Mouse (Mus musculus) cerebellum, postnatal 4 days (tissue): Measurements from ENCODE around the gene Zfp609.
"Not testable (repeated sequence)": the region's sequence is repeated elsewhere in the genome, so short reads cannot be mapped to it uniquely, and the experiment has no call there.

Experiments used
- DNase-seq, 2 experiments: peaks; one replicate each; pipeline ENCODE4 v3.0.0; 2022; ENCODE audit warnings: low spot score in 2 of 2, mixed read lengths in 1 of 2

Zfp609 gene

GRCm38 (mm10) chr9:65818402-65818801 lies 9.0 kb downstream of the Zfp609 start:
- DNase-seq = no peak

- no peak for DNase-seq
Observed at GRCm38 (mm10) chr9:65812841-65813240, 14.5 kb downstream of the Zfp609 start.

GRCm38 (mm10) chr9:65811784-65812183 lies 15.6 kb downstream of the Zfp609 start:
- DNase-seq = no peak

- no peak for DNase-seq
Observed at GRCm38 (mm10) chr9:65807818-65808217, 19.5 kb downstream of the Zfp609 start.

GRCm38 (mm10) chr9:65807251-65807650 lies 20.1 kb downstream of the Zfp609 start:
- DNase-seq = no peak

- DNase-seq = no peak
Observed at GRCm38 (mm10) chr9:65799770-65800169, 27.6 kb downstream of the Zfp609 start.

GRCm38 (mm10) chr9:65795651-65796050 lies 31.7 kb downstream of the Zfp609 start:
- no peak for DNase-seq

- no peak for DNase-seq
Observed at GRCm38 (mm10) chr9:65794313-65794712, 33.1 kb downstream of the Zfp609 start.

GRCm38 (mm10) chr9:65793506-65793905 lies 33.9 kb downstream of the Zfp609 start:
- DNase-seq = no peak

- peak in 1 of 2 experiments; percentile 38 for DNase-seq
Observed at GRCm38 (mm10) chr9:65793086-65793485, 34.3 kb downstream of the Zfp609 start.

- no peak for DNase-seq
Observed at GRCm38 (mm10) chr9:65791846-65792245, 35.5 kb downstream of the Zfp609 start.

GRCm38 (mm10) chr9:65791106-65791505 lies 36.3 kb downstream of the Zfp609 start:
- no peak for DNase-seq

GRCm38 (mm10) chr9:65789788-65790187 lies 37.6 kb downstream of the Zfp609 start:
- DNase-seq = no peak

- no peak for DNase-seq
Observed at GRCm38 (mm10) chr9:65788556-65788955, 38.8 kb downstream of the Zfp609 start.

- no peak for DNase-seq
Observed at GRCm38 (mm10) chr9:65787829-65788344, 39.5 kb downstream of the Zfp609 start.

- peak in 1 of 2 experiments; percentile 46 for DNase-seq
Observed at GRCm38 (mm10) chr9:65786885-65787787, 40.2 kb downstream of the Zfp609 start.

- DNase-seq = no peak
Observed at GRCm38 (mm10) chr9:65785772-65786368, 41.5 kb downstream of the Zfp609 start.

- DNase-seq = not testable (repeated sequence)
Observed at GRCm38 (mm10) chr9:65779619-65780018, 47.7 kb downstream of the Zfp609 start.

- no peak for DNase-seq
Observed at GRCm38 (mm10) chr9:65776874-65777432, 50.4 kb downstream of the Zfp609 start.

- DNase-seq = no peak
Observed at GRCm38 (mm10) chr9:65776137-65776872, 51.1 kb downstream of the Zfp609 start.

- no peak for DNase-seq
Observed at GRCm38 (mm10) chr9:65773783-65774182, 53.6 kb downstream of the Zfp609 start.
